Mouse (Mus musculus) hindbrain, embryonic 12.5 days (tissue): ENCODE measurements around the gene Elp5. TPM values are rescaled to one million over a fixed set of nuclear protein-coding genes. Genes with fewer than 3 reads are reported as not detected.
A peak's percentile ranks its signal among the peaks of the same experiment; 100 is the strongest.

Experiments
- ATAC-seq: fragments of 200-750 bp; cut with Nextera tagmentation; 2 replicates; pipeline ENCODE4 v1.8.0; 2017; ENCODE audit warnings: moderate TSS enrichment; ENCODE audit not compliant: low FRiP score
- H3K27ac ChIP-seq: fragments of 300-500 bp; sonication (generic); 2 replicates; pipeline ENCODE4 v1.5.1; 2016; ENCODE audit warnings: mild to moderate bottlenecking
- H3K27me3 ChIP-seq: fragments of 300-500 bp; sonication (generic); 2 replicates; pipeline ENCODE4 v1.6.1; 2016; ENCODE audit warnings: mild to moderate bottlenecking
- H3K36me3 ChIP-seq: fragments of 300-500 bp; sonication (generic); 2 replicates; pipeline ENCODE4 v1.6.1; 2016; ENCODE audit warnings: mild to moderate bottlenecking
- H3K4me1 ChIP-seq: fragments of 300-500 bp; sonication (generic); 2 replicates; pipeline ENCODE4 v1.6.1; 2016
- H3K4me2 ChIP-seq: fragments of 300-500 bp; sonication (generic); replicated peaks from 2 replicates; pipeline ENCODE4 v1.6.1; 2016; ENCODE audit warnings: mild to moderate bottlenecking
- H3K4me3 ChIP-seq: fragments of 300-500 bp; sonication (generic); 2 replicates; pipeline ENCODE4 v1.5.1; 2016; ENCODE audit warnings: mild to moderate bottlenecking
- H3K9ac ChIP-seq: fragments of 300-500 bp; sonication (generic); 2 replicates; pipeline ENCODE4 v1.6.1; 2016; ENCODE audit warnings: mild to moderate bottlenecking, moderate library complexity
- H3K9me3 ChIP-seq: fragments of 300-500 bp; sonication (generic); replicated peaks from 2 replicates; pipeline ENCODE4 v1.6.1; 2016; ENCODE audit warnings: mild to moderate bottlenecking
- WGBS: fragments of 180-500 bp; shearing (Covaris S2); methylation state at CpG from one replicate; pipeline ENCODE4 v1.1.7; 2016; 5-methylcytosine and 5-hydroxymethylcytosine counted together
- polyA plus RNA-seq: library from polyadenylated mRNA; unstranded; fragments of >200 nt; fragmentation: Nextera tagmentation; extraction: Ambion mirVana; gene quantifications from 2 replicates; pipeline ENCODE4 v1.2.1, GENCODE M21; 2016

Gene Elp5
- 123 and 127 TPM in 2 replicates for polyA plus RNA-seq

DNA sequence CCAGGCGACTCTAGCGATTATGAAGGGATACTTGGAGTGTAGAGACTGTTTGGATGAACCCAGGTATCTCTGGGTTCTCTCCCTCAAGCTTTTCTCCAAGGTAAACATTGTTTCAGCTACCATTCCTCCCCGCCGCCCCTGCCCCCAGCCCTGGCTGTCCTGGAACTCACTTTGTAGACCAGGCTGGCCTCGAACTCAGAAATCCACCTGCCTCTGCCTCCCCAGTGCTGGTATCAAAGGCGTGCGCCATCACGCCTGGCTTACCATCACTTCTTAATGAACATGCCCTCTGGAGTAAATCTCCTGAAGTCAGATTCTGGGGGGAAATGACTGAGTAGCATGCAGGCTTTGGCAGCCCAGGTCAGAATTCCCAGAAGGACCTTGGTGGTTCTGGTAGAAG, at the start of gene Elp5:
Elp5 (minus strand) TSS at position 293 of the 400 bp plus-strand sequence.
- ATAC-seq = no peak
- WGBS = 73% methylated on average over 8 of the region's 8 CpGs
- Histone ChIP-seq H3K4me3 (peak within 1 kb of the TSS; percentile 100), H3K4me2 (peak within 1 kb of the TSS; percentile 73), H3K4me1 (peaks cover 26% of the 10 kb centered on the region), H3K9me3 (no peaks in the 10 kb centered on the region), H3K9ac (peak within 1 kb of the TSS; percentile 99), H3K36me3 (peaks cover 37% of the 10 kb centered on the region), H3K27me3 (no peaks in the 10 kb centered on the region), H3K27ac (peak within 1 kb of the TSS; percentile 98)

GRCm38 (mm10) chr11:70031321-70031670, 49.0 kb upstream of the Elp5 start:
- WGBS = 95% methylated on average over 11 of the region's 11 CpGs
- Histone ChIP-seq H3K9ac (no peak overlapping the region), H3K27ac (no peak overlapping the region), H3K27me3 (no peaks in the 10 kb centered on the region), H3K4me1 (peaks cover 48% of the 10 kb centered on the region), H3K9me3 (no peaks in the 10 kb centered on the region), H3K36me3 (peaks cover 41% of the 10 kb centered on the region), H3K4me2 (no peak overlapping the region; the same call in 1 of the 2 replicates), H3K4me3 (no peak overlapping the region)
- no peak for ATAC-seq

- no peaks in the 10 kb centered on the region for H3K27me3 ChIP-seq
- no peak for ATAC-seq
- no peaks in the 10 kb centered on the region for H3K9me3 ChIP-seq
- H3K4me3 ChIP-seq = peak overlapping the region; percentile 34
- H3K9ac ChIP-seq = peak overlapping the region; percentile 67
- WGBS = 88% methylated on average over 28 of the region's 28 CpGs
- peaks cover 53% of the 10 kb centered on the region for H3K4me1 ChIP-seq
- peaks cover 41% of the 10 kb centered on the region for H3K36me3 ChIP-seq
- peak overlapping the region; percentile 98 for H3K27ac ChIP-seq
- H3K4me2 ChIP-seq = peak overlapping the region; percentile 64
These were observed 48.5 kb upstream of the Elp5 start for GRCm38 (mm10) chr11:70030651-70031320.

DNA sequence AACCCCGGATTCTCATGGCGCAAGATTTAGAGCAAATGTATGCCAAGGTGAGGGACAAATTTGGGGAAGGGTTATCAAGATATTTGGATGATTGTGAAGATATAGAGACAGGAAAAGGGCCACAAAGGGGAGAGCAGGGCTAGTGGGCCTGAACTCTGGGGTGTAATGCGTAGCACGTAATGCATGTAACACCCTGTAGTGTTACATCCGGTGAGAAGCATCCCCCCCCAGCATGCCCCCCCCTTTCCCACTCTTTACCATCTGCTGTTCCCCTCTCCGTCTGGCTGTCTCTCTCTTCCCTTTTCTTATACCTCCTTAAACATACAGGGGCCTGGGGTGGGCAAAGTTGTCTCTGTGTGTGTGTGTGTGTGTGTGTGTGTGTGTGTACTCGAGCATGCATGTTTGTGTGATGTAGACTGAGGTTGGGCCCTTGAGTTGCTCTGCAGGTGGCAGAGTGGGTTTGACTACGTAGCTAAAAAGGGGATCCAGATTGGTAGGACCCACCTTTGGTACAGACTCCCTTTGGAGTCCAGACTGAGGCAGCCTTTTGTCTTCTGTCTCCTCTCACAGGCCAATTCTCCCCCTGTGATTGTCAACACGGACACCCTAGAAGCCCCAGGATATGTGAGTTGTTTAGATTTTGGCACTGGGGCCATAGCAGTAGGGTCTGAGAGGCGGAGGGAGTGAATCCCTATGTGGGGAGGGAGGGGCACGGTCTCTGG, 47.7 kb upstream of the Elp5 start:
- Histone ChIP-seq H3K27ac (peak overlapping the region; percentile 98), H3K9ac (peak overlapping the region; percentile 67), H3K36me3 (peaks cover 38% of the 10 kb centered on the region), H3K4me2 (peak overlapping the region; percentile 64), H3K27me3 (no peaks in the 10 kb centered on the region), H3K4me3 (peak overlapping the region; percentile 34), H3K9me3 (no peaks in the 10 kb centered on the region), H3K4me1 (peaks cover 61% of the 10 kb centered on the region)
- ATAC-seq = peak; percentile 52
- 23% methylated on average over 11 of the region's 11 CpGs for WGBS

GRCm38 (mm10) chr11:70029130-70029801, 46.9 kb upstream of the Elp5 start:
- H3K4me2 ChIP-seq = peak overlapping the region; percentile 64
- H3K27me3 ChIP-seq = no peaks in the 10 kb centered on the region
- peak overlapping the region; percentile 98 for H3K27ac ChIP-seq
- H3K4me3 ChIP-seq = peak overlapping the region; percentile 34
- ATAC-seq = peak; percentile 95
- no peaks in the 10 kb centered on the region for H3K9me3 ChIP-seq
- peak overlapping the region; percentile 67 for H3K9ac ChIP-seq
- peaks cover 34% of the 10 kb centered on the region for H3K36me3 ChIP-seq
- peaks cover 69% of the 10 kb centered on the region for H3K4me1 ChIP-seq
- WGBS = under 1% methylated on average over 20 of the region's 20 CpGs

DNA sequence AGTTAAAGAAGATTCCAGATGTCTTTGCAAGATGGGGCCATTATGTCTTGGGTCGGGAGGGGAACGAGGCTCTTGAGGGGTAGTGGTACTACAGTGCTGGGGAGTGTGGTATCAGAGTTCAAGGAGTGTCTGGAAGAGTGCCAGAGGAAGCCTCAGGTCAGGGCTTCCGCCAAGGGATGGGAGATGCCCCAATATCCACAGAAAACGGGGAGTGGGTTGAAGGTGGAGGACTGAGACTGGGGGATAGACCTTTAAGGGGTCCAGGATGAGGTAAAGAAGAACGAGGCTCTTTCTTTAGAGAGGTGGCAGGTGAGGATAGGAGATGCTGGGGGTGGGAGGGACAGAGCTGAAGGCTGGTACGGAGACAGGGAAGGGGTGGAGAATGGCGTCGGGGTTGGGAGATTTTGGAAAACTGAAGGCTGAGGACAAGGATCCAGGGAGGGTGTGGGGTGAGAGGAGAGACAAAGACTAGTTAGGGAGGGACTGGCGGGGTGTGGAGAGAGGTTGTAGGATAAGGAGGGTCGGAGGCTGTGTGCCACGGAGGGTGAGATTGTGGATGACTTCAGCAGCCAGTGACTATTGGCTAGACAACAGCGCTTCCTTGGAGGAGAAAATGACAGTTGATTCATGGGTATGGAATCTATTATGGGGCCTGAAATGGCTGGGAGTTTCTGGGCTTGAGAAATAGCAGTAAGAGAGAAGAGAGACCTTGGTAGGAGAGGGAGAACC, 46.2 kb upstream of the Elp5 start:
- Histone ChIP-seq H3K4me1 (peaks cover 75% of the 10 kb centered on the region), H3K36me3 (peaks cover 29% of the 10 kb centered on the region), H3K27me3 (no peaks in the 10 kb centered on the region), H3K4me2 (peak overlapping the region; percentile 64), H3K9me3 (no peaks in the 10 kb centered on the region), H3K9ac (peak overlapping the region; percentile 59), H3K27ac (peak overlapping the region; percentile 98), H3K4me3 (peak overlapping the region; percentile 34)
- 19% methylated on average over 12 of the region's 12 CpGs for WGBS
- ATAC-seq = peak; percentile 9

DNA sequence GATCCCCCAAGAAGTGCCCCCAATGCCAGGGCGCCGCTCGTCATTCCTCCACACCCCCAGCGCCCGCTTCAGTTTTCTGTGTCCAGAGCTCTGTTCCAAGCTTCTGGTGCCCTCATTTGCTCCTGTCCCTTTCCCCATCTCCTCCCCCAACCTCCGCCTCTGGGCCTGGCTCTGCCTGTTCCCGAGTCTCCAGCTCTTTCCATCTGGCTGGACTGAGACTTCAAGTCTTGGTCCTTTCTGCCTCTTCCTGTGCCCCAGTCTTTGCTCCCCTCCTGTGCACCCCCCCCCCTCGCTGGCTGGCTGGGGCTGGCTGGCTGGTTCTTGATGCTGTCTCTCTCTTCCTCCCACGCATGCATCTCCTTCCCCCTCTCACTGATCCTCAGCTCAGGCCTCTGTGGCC, 45.1 kb upstream of the Elp5 start:
- peak overlapping the region; percentile 64 for H3K4me2 ChIP-seq
- peak overlapping the region; percentile 30 for H3K4me3 ChIP-seq
- no peak for ATAC-seq
- H3K27me3 ChIP-seq = no peaks in the 10 kb centered on the region
- H3K27ac ChIP-seq = peak overlapping the region; percentile 98
- peak overlapping the region; percentile 59 for H3K9ac ChIP-seq
- H3K4me1 ChIP-seq = peaks cover 86% of the 10 kb centered on the region
- H3K36me3 ChIP-seq = peaks cover 19% of the 10 kb centered on the region
- H3K9me3 ChIP-seq = no peaks in the 10 kb centered on the region
- WGBS = 30% methylated on average over 9 of the region's 9 CpGs

- H3K27me3 ChIP-seq = no peaks in the 10 kb centered on the region
- no peak for ATAC-seq
- peak overlapping the region; percentile 30 for H3K4me3 ChIP-seq
- peak overlapping the region; percentile 98 for H3K27ac ChIP-seq
- peaks cover 91% of the 10 kb centered on the region for H3K4me1 ChIP-seq
- peak overlapping the region; percentile 59 for H3K9ac ChIP-seq
- peak overlapping the region; percentile 64 for H3K4me2 ChIP-seq
- 0% methylated on average over 17 of the region's 19 CpGs for WGBS
- no peaks in the 10 kb centered on the region for H3K9me3 ChIP-seq
- H3K36me3 ChIP-seq = peaks cover 11% of the 10 kb centered on the region
These were observed 44.4 kb upstream of the Elp5 start for GRCm38 (mm10) chr11:70026689-70027088.

GRCm38 (mm10) chr11:70024151-70024514, 41.8 kb upstream of the Elp5 start:
- Histone ChIP-seq H3K27me3 (no peaks in the 10 kb centered on the region), H3K4me1 (peaks cover 86% of the 10 kb centered on the region), H3K36me3 (no peaks in the 10 kb centered on the region), H3K9me3 (no peaks in the 10 kb centered on the region), H3K27ac (peak overlapping the region; percentile 67), H3K4me2 (peak overlapping the region; percentile 65), H3K4me3 (peak overlapping the region; percentile 35), H3K9ac (peak overlapping the region; percentile 57; the same call in 1 of the 2 replicates)
- WGBS = 12% methylated on average over 6 of the region's 6 CpGs
- no peak for ATAC-seq

- no peaks in the 10 kb centered on the region for H3K9me3 ChIP-seq
- ATAC-seq = no peak
- H3K27me3 ChIP-seq = no peaks in the 10 kb centered on the region
- whole genome bisulfite sequencing = 5% methylated on average over 23 of the region's 29 CpGs
- peaks cover 86% of the 10 kb centered on the region for H3K4me1 ChIP-seq
- no peaks in the 10 kb centered on the region for H3K36me3 ChIP-seq
- peak overlapping the region; percentile 67 for H3K27ac ChIP-seq
- H3K4me2 ChIP-seq = peak overlapping the region; percentile 65
- H3K4me3 ChIP-seq = peak overlapping the region; percentile 35
- peak overlapping the region; percentile 57 for H3K9ac ChIP-seq
These were observed 41.3 kb upstream of the Elp5 start for GRCm38 (mm10) chr11:70023481-70024150.

- H3K36me3 ChIP-seq = no peaks in the 10 kb centered on the region
- H3K27ac ChIP-seq = peak overlapping the region; percentile 94
- peak overlapping the region; percentile 91 for H3K4me2 ChIP-seq
- H3K4me3 ChIP-seq = peak overlapping the region; percentile 71
- peaks cover 80% of the 10 kb centered on the region for H3K4me1 ChIP-seq
- no peaks in the 10 kb centered on the region for H3K9me3 ChIP-seq
- peak overlapping the region; percentile 96; the same call in 1 of the 2 replicates for H3K9ac ChIP-seq
- 2% methylated on average over 40 of the region's 40 CpGs for WGBS
- ATAC-seq = peak; percentile 76
- H3K27me3 ChIP-seq = no peaks in the 10 kb centered on the region
These were observed 39.2 kb upstream of the Elp5 start for GRCm38 (mm10) chr11:70021264-70022132.
